Mouse (Mus musculus): ENCODE measurements at regions not wholly inside any gene's neighbourhood (a gene's known extent, or its start where the extent isn't known, plus 50 kb on each side); places are given as distances from the start of the nearest gene placed in this dataset.
A peak's percentile ranks its signal among the peaks of the same experiment; 100 is the strongest.

DNA sequence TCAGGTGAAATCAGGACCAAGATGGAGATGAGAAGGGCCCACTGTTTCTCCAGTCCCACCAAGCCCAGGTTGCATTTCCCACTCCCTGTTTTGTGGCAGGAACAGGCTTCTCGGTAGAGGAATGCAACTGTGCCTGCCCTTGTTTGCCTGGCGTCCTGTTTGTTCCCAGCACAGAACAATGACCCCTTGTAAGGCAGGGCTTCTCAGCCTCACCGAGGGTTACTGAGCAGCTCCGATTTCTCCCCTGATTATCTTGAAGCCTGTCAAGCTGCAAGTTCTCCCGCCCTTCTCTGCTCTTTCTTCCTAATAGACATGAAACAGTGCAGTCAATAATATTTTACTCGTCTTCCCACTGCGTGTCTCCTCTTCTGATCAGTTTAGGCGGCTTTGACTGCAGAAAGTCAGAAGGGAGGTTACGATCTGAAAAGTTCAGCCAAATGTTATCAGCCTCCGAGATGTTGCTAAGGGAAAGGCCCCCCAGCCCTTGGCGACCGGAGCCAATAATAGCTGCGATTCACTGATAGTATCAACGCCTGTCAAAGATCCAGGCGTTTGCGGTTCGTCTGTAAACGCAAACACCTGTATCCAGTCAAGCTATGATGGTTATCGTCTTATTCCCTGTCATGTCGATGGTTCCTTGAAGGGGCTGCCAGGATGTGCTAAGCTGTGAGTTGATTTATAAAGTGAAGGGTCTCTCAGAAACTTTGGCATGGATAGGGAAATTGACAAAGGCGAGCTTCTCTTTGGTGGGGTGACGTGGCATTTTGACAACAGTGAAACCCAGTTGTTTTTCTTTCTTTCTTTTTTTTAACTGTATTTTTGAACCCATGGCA lies 287.7 kb upstream of the Zfp507 start:
- peak; percentile 39 for DNase-seq

DNA sequence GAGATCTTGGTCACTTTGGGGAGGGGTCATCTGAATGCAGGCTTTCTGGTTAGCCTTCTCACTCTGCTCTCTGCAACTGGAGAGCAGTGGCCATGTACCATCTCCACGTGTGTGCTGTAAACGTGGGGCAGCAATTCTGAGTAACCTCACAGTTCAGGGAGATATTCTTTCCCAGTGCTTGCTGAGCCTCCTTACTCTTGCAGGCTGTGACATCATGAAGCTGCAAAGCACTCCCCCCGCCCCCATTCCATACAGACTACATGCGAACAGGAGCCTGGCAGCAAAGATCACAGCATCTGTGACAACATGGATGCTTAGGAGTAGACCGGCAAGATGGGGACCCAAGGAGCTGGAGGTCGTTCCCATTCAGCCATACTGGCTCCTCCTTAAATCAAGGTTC lies 284.8 kb upstream of the Zfp507 start:
- no peak for DNase-seq

DNA sequence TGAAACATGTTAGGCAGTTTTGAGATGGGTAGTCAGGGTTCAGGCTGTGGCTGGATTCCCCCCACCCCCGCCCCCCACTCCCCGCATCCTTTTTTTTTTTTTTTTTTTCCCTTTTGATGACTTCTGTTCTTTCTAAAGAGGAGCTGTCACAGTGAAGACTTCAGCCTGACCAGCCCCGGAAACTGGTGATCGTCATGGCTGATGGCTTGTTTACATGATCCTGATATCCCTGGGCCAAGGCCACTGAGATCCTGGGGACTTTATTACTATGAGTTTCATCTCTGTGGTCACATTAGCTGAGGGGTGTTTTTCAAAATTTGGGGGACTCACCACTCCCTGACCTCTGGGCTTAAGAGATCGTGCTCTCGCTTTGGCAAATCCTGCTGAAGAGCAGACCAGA lies 275.9 kb upstream of the Zfp507 start:
- DNase-seq, result peak; percentile 20

DNA sequence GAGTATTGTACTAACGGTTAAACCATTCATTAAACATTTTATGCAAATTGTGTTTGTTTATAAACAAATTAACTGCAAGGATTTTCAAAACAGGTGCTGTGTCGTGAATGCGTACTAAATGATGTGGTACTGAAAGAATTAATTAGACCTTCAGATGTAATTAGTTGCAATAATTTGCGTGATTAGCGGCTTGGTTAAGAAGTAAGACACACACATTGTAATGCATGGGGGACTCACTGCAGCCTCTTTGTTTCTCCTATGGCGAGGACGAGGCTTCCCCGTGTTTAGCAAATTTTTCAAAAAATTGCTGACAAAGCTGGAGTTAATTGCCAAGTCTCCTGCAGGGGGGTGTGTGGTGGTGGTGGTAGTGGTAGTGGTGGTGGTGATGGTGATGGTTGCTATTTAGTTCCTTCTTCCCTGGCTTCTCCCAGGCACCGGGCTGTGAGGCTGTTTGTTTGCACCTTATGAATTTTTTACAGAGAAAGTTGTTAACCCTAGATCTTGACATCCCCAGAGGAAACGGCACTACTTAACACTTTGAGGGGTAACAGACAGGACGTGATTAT lies 275.4 kb upstream of the Zfp507 start:
- DNase-seq, result no peak

DNA sequence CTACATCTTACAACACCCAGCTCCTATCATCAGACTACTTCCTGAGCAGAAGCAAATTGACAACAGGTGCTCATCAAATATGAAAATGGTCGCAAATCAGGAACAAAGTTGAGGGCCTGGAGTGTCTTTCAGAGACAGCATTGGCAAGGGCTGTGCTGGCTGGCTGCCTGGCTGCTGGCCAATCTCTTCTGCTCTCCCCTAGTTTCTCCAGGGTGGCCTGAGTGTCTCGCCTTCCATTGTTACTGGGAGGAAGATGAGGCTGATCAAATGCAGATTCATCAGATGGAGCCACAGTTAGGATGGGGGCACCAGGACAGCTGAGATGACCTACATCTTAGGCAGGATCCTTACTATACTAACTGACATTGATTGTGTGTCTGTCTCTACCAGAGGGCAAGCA lies 274.5 kb upstream of the Zfp507 start:
- DNase-seq, result no peak

DNA sequence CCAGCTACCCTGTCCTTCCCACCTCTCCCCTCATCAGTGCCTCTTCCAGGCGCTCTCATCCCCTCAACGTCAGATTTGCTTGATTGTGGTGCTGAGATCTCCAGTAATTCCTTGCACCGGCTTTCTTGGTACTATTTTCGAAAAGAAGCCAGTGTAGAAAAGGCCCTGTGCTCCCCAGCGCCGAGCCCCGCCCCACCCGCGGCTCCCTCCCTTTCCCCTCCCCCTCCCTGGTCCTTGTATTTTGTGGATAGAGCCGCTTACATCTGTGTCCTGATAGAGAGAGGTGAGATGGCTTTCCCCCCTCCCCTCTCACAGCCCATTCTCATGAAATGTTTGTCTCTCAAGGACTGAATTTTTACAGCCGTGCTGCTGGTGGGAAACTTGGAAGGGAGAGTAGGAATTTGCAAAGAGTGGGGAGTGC lies 273.2 kb upstream of the Zfp507 start:
- DNase-seq, result peak; percentile 22

DNA sequence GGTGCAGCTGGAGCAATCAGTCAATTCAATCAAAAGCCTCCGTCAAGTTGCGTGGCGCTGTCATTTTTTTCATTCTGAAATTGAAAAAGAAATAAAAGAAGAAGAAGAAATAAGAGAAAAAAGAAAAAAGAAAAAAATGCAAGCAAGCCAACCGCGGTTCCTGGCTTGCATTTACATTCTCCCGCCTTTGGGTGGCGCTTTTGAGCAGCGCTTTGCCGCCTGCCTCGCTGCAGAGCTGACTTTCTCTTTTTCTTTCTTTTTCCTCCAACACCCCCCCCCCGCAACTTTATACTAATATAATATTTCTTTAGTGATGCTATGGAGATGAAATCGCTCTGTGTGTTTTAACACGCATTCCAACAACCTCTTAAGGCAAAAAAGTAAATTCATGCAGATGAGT lies 269.0 kb upstream of the Zfp507 start:
- peak; percentile 57 for DNase-seq

DNA sequence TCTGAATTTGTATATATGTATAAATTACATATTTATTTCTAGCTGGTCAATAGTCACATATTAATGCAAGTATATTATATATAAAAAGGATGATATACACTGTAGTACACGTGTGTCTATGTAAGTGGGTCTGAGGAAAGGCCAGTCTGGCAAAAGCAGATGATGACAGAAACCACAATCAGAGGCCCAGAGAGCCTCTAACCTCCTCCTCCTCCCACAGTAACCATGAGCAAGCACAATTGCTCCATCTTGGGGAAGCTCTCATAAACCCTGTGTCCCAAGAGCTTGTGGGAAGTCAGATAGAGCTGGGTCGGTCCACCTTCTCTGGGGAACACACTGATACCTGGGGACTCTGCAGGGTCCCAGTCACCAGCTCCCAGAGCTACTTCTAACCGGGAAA lies 263.9 kb upstream of the Zfp507 start:
- DNase-seq, result no peak

DNA sequence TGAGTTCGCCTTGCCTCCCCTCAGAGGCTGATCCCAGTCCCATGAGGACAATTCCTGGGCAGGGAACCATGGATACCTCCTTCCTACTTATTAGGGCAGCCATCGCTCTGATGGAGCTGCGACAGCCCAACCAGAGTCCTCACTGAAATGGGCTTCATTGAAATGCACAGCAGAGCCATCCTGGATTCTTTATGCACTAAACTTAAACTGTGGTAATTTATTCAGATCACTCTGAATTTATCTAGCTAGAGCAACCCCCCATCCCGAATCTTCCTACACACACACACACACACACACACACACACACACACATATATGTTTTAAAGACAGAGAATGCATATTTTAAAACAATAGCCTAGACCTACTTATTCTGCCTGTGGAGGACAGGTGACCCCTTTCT lies 258.9 kb upstream of the Zfp507 start:
- DNase-seq, result no peak

DNA sequence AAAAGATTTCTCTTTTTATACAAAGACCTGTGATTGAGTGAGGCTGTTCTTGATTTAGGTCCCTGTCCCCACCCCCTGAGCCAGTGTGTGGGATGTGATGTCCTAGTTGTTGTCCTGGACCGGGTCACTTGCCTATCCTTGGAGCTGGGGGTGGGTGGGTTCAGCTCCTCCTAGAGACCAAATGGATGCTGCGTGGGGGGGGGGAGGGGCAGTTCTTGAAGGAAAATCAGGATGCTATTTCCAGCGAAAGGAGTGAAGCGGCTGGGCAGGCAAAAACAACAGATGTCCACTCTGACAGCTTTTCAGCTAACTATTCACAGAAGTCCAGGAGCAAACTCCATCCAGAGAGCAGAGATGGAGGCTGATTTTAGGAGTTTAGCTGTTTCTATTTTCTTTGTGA lies 257.6 kb upstream of the Zfp507 start:
- no peak for DNase-seq

DNA sequence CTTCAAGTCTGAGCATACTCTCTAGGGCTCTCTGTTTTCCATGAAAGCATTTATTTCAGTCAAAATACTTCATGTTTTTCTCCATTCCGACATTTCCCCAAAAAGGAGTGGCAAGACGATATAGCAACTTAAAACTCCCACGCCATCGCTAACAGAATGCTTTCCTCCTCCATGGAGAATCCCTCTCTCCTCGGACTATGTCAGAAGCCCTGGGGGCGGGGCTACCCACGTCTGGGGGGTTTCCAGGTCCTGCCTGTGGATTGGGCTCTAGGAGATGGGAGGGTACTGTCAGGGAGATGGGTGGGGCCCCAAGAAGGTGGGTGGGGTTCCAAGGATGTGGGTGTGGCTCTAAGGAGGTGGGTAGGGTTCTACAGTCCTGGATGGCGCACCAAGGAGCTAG lies 243.2 kb upstream of the Zfp507 start:
- peak; percentile 6 for DNase-seq

DNA sequence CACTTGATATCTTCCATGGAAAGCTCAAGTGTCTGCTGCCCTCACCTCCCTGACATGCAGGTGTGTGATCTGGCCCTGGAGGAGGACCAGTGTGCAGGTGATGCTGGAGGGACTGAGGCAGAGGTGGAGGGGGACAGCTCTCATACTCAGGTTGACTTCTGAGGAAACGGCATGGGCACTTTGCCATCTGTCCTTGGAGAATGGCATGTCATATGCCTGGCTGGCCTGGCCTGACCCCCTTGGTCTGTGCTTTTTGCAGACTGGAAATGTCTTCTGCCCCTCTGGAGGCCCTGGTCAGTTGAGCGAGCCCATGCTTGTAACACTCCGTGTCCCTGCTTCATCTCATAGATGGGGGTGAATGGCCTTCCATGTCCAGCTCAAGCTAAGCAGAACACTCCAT lies 229.1 kb upstream of the Zfp507 start:
- DNase-seq, result no peak

DNA sequence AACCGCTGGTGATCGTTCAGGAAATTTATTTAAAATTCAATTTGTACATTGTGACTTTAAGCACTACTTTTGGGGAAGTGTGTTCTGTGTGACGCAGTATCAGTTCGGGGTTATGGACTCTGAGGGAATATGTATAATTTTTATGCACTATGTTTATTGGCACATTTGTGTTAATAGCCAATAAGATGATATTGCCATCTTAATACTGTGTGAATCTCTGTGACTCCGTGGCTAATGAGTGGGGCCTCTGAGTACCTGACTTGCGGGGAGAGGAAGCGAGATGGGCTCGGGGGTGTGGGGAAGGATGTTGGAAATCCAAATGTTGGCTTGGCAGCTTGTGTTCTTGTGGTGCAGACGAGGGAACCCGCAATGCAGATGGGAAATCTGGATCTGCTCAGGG lies 220.2 kb upstream of the Zfp507 start:
- DNase-seq, result no peak

DNA sequence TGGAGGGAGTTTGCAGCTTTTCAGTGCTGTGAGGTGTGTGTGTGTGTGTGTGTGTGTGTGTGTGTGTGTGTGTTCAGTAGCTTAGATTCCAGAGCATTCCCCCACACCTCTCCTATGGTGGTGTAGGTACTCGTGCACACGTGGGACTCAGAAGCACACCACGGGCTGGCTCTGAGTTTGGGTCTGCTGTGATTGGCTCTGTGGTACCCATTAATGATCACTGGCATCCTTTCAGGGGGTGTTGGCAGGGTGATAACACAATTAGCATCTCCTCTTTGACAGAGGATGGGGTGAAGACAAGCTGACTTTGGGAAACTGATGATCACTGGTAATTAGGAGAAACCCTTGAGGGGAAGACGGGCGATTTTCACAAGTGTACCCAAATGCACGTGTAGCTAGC lies 219.7 kb upstream of the Zfp507 start:
- no peak for DNase-seq

DNA sequence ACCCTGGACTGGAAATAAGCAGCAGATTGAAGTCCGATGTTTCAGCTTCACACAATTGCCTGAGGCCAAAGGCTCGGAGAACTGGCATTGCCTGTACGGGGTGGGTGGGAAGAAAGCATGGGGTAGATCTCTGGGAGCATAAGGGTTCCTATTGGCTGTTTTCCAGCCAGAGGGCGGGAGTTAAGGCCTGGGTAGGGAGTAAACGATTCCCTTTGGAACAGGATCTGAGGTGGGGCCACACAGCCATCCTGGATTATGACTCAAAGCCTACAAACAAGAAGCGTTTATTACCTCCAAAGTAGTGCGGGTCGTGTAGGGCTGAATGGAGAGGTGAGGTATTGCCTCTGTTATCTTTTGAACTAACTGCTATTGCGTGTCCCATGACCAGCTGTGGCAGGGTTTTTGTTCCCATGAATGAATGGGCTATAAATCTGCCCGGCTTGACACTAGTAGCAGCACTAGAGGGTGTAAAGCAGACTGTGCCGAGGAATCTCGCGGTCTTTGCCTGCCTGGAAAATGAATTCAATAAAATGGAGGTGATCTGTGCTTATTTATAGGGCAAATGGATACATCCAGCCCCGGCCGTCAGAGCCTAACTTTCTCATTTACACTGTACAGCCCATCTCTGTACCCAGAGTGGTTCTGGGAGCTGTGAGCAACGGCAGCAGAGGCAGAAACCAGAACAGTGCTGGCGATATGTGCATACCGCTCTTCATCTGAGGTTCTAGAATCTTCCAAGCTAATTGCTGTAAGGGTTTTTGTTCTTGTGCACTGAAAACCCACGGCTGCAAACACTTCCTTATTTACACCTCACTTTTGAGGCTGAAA lies 214.3 kb upstream of the Zfp507 start:
- DNase-seq, result no peak

DNA sequence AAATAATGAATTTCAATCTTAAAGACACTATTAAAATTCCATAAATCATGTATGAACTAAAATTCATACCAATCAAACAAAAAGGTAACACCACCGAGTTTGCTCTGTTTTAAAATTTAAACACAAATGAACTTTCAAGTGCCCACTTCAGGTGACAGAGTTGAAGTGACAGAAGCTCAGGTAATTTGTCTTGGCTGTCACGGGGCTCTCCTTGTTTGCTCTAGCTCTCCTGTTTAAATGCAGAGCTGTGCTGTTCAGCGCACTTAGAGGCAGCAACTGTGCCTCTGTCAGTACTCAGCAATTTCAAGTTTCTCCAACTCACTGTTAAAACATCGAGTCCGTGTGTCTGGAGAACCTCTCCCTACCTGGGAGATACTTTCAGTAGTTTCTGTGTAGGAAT lies 193.8 kb upstream of the Zfp507 start:
- peak; percentile 8 for DNase-seq

DNA sequence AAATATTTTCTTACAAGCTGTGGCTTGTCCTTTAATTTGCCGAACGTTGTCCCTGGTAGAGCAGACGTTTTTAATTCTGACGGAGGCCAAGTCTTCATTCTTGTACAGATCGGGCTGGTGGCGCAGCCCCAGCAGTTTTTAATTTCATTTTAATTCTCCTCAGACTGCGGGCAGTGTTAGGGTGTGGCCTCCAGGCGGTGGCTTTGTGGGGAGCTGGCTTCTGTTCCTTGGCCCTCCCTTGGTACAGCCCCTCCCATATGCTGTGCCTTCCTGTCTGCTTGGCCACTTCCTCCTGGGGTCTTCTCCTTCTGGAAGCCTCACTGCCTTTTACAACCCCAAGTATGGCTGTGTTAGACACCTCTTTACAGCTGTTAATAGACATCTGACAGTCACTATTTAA lies 189.7 kb upstream of the Zfp507 start:
- DNase-seq, result peak; percentile 21

DNA sequence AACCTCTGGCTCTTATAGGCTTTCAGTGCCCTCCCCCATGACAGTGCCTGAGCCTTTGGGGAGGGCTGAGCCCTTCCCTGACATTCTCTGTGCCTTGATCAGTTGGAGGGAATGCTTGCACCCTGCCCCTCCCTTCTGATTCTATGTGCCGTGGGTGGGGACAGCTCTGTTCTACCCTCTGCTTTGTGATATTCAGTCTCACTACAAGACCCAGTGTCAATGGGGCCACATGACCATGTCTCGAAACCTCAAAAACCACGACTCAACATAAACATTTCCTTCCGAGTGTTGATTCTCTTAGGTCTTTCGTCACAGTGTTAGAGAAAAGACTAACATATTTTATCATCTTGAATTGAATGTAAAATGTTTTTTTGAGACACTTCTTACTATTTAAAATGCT lies 188.3 kb upstream of the Zfp507 start:
- DNase-seq, result no peak

DNA sequence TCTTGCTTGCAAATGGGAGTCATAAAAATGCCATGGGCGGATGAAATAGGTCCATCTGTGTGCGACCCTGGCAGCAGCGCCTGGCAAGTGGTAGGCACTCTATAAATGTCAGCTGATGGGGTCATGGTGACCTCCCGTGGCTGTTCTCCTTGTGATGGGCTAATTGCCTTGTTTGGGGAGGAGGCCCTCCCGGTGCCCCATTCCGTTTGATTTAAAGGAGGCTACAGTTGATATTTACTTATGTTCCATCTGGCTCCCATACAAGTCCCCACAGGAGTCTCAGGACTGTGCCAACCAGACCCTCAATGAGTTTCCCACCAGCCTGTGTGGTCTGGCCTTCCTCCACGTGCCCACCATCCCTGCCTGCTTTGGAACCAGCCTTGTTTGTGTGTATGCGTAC lies 186.7 kb upstream of the Zfp507 start:
- no peak for DNase-seq

DNA sequence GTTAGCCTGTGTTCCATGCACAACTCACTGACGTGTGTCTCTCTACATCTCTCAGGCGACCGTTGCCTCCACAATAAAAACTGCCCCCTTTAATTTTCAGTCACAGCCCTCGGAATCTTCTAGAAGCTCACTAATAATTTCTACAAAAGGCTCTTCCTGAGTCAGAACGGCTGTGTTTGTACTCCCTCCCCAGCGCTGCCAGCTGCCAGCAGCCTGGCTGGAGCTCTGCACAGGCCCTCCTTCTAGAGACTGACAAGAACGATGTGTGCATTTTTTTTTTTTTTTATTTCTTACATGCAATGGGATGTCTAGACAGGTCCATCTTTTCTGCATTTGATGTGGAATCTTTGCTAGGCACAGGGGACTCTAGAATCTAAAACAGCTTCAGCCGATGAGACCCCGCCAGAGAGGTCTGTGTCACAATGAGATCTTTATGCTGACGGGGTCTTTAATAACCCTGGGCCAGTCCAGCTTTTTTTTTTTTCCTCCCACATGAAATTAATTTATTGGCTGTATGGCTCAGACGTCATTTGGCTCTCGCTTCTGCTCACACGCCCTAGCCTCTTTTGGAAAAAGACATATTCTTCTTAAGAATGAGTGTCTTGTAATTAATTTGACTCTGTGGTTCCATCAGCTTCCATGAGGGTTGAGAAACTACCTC lies 185.8 kb upstream of the Zfp507 start:
- DNase-seq, result peak; percentile 56

DNA sequence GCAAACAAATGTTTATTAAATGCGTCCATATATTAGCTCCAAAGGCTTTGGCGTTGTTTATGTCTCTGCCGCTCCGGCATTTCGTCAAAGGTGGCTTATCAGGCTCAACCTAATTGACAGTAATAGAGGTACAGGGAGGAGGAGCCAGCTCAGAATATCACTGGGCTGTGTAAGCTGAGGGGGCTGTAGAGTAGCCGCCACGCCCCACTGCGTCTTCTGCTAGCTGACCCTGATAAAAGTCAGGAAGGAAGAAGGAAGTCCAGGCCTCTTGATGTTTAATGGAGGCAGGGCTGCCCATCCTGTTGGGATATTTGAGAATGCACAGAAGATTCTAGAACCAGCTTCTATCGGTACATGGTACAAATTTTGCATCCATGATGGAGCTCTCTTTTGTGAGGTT lies 175.2 kb upstream of the Zfp507 start:
- peak; percentile 14 for DNase-seq

DNA sequence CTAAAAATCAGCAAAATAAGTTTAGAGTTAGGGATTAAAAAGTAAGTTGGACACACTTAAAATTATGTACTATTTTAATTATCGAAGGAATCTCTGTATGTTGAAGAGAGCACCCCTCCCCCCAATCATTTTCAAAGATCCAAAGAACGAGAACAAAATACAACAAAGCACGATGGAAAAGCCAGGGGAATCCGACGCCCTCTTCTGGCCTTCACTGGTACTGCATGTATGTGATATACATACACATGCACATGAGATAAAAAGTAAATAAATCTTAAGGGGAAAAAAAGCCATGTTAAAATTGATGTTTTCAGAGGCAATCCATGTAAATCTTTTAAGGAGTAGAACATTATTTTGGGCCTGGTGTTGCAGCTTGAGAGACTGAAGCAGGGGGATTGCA lies 155.9 kb upstream of the Zfp507 start:
- no peak for DNase-seq

DNA sequence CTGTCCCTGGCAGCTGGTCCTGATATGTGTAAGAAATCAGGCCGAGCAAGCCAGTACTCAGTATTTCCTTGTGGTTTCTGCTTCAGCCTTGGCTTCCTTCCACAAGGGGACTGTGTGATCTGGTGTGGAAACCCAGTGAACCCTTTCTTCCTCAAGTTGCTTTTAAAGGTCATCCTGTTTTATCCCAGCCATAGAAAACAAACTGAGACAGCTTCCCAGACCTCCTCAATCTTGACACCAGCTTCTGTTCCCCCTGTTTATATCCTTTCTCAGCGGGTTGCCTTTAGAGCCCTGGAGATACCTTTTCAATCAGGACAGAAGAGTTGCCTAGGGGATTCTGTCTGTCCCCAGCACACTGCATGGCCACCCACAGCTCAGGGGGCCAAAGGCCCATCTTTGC lies 155.2 kb upstream of the Zfp507 start:
- DNase-seq, result peak; percentile 28

DNA sequence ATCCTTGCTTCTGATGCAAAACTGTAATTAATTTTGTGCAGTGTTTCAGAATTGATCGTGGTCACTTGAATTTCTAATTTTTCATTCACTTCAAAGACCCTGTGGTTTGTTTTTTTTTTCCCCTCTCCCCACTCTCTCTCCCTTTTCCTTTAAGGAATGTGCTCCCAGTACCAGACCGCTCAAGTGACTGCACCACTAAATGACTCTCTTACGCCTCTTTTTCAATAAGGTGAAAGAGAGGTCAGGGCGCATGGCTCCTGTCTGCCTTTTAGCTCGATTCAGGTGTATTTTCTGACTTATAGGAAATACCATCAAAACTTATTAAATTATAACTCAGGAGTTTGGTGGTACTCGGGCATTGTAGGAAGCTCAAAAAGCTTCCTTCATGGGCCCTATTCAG lies 146.0 kb upstream of the Zfp507 start:
- no peak for DNase-seq

All from lung, postnatal 10 days (tissue).